Mouse (Mus musculus) midbrain, embryonic 10.5 days (tissue): ENCODE measurements around the gene Thpo. TPM values are rescaled to one million over a fixed set of nuclear protein-coding genes. Genes with fewer than 3 reads are reported as not detected.

Source experiments
- DNase-seq: peaks from one replicate; pipeline ENCODE4 v3.0.0-alpha.2; 2017; ENCODE audit warnings: low spot score
- H3K27ac ChIP-seq: fragments of 300-500 bp; sonication (generic); replicated peaks from 2 replicates; pipeline ENCODE4 v1.5.1; 2016; ENCODE audit warnings: mild to moderate bottlenecking
- H3K27me3 ChIP-seq: fragments of 300-500 bp; sonication (generic); 2 replicates; pipeline ENCODE4 v1.6.1; 2016; ENCODE audit warnings: low read depth, mild to moderate bottlenecking; ENCODE audit not compliant: poor library complexity, severe bottlenecking
- H3K36me3 ChIP-seq: fragments of 300-500 bp; sonication (generic); 2 replicates; pipeline ENCODE4 v1.6.1; 2016; ENCODE audit warnings: mild to moderate bottlenecking, moderate library complexity
- H3K4me1 ChIP-seq: fragments of 300-500 bp; sonication (generic); 2 replicates; pipeline ENCODE4 v1.6.1; 2016
- H3K4me3 ChIP-seq: fragments of 300-500 bp; sonication (generic); 2 replicates; pipeline ENCODE4 v1.5.1; 2016; ENCODE audit warnings: mild to moderate bottlenecking, moderate library complexity
- H3K9me3 ChIP-seq: fragments of 300-500 bp; sonication (generic); replicated peaks from 2 replicates; pipeline ENCODE4 v1.6.1; 2016; ENCODE audit warnings: mild to moderate bottlenecking
- WGBS: fragments of 180-500 bp; shearing (Covaris S2); methylation state at CpG from one replicate; pipeline ENCODE4 v1.1.7; 2016; 5-methylcytosine and 5-hydroxymethylcytosine counted together
- polyA plus RNA-seq: library from polyadenylated mRNA; unstranded; fragments of >200 nt; fragmentation: Nextera tagmentation; extraction: Ambion mirVana; gene quantifications from 2 replicates; pipeline ENCODE4 v1.2.1, GENCODE M21; 2016

Gene Thpo
- polyA plus RNA-seq, 1 experiment from 2014 or later: 0.56 TPM

GRCm38 (mm10) chr16:20695622-20696323 is 38.5 kb downstream of the Thpo start:
- peak; percentile 89 for DNase-seq
- Histone ChIP-seq H3K27ac (peak overlapping the region; percentile 86), H3K4me3 (peak overlapping the region; percentile 58), H3K36me3 (peaks cover 31% of the 10 kb centered on the region), H3K27me3 (peaks cover 23% of the 10 kb centered on the region), H3K9me3 (no peaks in the 10 kb centered on the region), H3K4me1 (peaks cover 55% of the 10 kb centered on the region)
- 2% methylated on average over 46 of the region's 46 CpGs for WGBS

GRCm38 (mm10) chr16:20694781-20695180 is 39.5 kb downstream of the Thpo start:
- peak overlapping the region; percentile 86; the same call in 1 of the 2 replicates for H3K27ac ChIP-seq
- 0 out of 2 replicates have a peak overlapping the region, but pooled peaks have one; percentile 14 for H3K4me3 ChIP-seq
- H3K4me1 ChIP-seq: peaks cover 49% of the 10 kb centered on the region
- DNase-seq: no peak
- 78% methylated on average over 8 of the region's 8 CpGs for WGBS
- H3K27me3 ChIP-seq: peaks cover 23% of the 10 kb centered on the region
- H3K9me3 ChIP-seq: no peaks in the 10 kb centered on the region
- peaks cover 36% of the 10 kb centered on the region for H3K36me3 ChIP-seq

- H3K27me3 ChIP-seq: peaks cover 23% of the 10 kb centered on the region
- 0% methylated on average over 37 of the region's 37 CpGs for WGBS
- peaks cover 48% of the 10 kb centered on the region for H3K4me1 ChIP-seq
- peaks cover 45% of the 10 kb centered on the region for H3K36me3 ChIP-seq
- H3K27ac ChIP-seq: peak within 1 kb of the TSS; percentile 90
- peak within 1 kb of the TSS; percentile 73 for H3K4me3 ChIP-seq
- peak; percentile 96 for DNase-seq
- no peaks in the 10 kb centered on the region for H3K9me3 ChIP-seq
Observed at GRCm38 (mm10) chr16:20693111-20693701, 41.1 kb downstream of the Thpo start, which contains the start of gene Fam131a. TSS of gene Fam131a (plus strand) at chr16:20693241.

- WGBS: 44% methylated on average over 16 of the region's 16 CpGs
- Histone ChIP-seq H3K4me3 (peak overlapping the region; percentile 73), H3K36me3 (peaks cover 53% of the 10 kb centered on the region), H3K27ac (peak overlapping the region; percentile 23; the same call in 1 of the 2 replicates), H3K27me3 (peaks cover 23% of the 10 kb centered on the region), H3K9me3 (no peaks in the 10 kb centered on the region), H3K4me1 (peaks cover 48% of the 10 kb centered on the region)
- peak; percentile 27 for DNase-seq
Observed at GRCm38 (mm10) chr16:20692241-20692965, 41.9 kb downstream of the Thpo start.

- peaks cover 61% of the 10 kb centered on the region for H3K36me3 ChIP-seq
- WGBS: 89% methylated on average over 1 of the region's 1 CpGs
- peaks cover 44% of the 10 kb centered on the region for H3K4me1 ChIP-seq
Observed at GRCm38 (mm10) chr16:20691617-20692016, 42.7 kb downstream of the Thpo start.

GRCm38 (mm10) chr16:20690774-20691173 is 43.5 kb downstream of the Thpo start:
- H3K9me3 ChIP-seq: no peaks in the 10 kb centered on the region
- H3K27ac ChIP-seq: no peak overlapping the region
- DNase-seq: no peak
- 93% methylated on average over 3 of the region's 3 CpGs for WGBS
- no peak overlapping the region for H3K4me3 ChIP-seq
- peaks cover 16% of the 10 kb centered on the region for H3K27me3 ChIP-seq
- peaks cover 69% of the 10 kb centered on the region for H3K36me3 ChIP-seq
- H3K4me1 ChIP-seq: peaks cover 36% of the 10 kb centered on the region

More at GRCm38 (mm10) chr16:20691617-20692016, 42.7 kb downstream of the Thpo start:
- DNase-seq: no peak
- H3K27me3 ChIP-seq: peaks cover 23% of the 10 kb centered on the region
- no peaks in the 10 kb centered on the region for H3K9me3 ChIP-seq
- H3K4me3 ChIP-seq: no peak overlapping the region
- no peak overlapping the region for H3K27ac ChIP-seq

- WGBS: 91% methylated on average over 10 of the region's 10 CpGs
Observed at GRCm38 (mm10) chr16:20677974-20678675, 56.2 kb downstream of the Thpo start.

GRCm38 (mm10) chr16:20677380-20677779 is 56.9 kb downstream of the Thpo start:
- no peak overlapping the region for H3K27ac ChIP-seq
- H3K4me1 ChIP-seq: peaks cover 21% of the 10 kb centered on the region
- 91% methylated on average over 5 of the region's 5 CpGs for WGBS
- H3K36me3 ChIP-seq: peaks cover 86% of the 10 kb centered on the region
- H3K27me3 ChIP-seq: no peaks in the 10 kb centered on the region
- H3K9me3 ChIP-seq: no peaks in the 10 kb centered on the region
- H3K4me3 ChIP-seq: no peak overlapping the region
- no peak for DNase-seq

More at GRCm38 (mm10) chr16:20677974-20678675, 56.2 kb downstream of the Thpo start:
- DNase-seq: no peak
- H3K36me3 ChIP-seq: peaks cover 93% of the 10 kb centered on the region
- H3K27me3 ChIP-seq: no peaks in the 10 kb centered on the region
- H3K4me1 ChIP-seq: peaks cover 21% of the 10 kb centered on the region
- no peaks in the 10 kb centered on the region for H3K9me3 ChIP-seq
- H3K4me3 ChIP-seq: no peak overlapping the region
- H3K27ac ChIP-seq: no peak overlapping the region

- Histone ChIP-seq H3K36me3 (peaks cover 79% of the 10 kb centered on the region), H3K9me3 (no peaks in the 10 kb centered on the region), H3K27me3 (no peaks in the 10 kb centered on the region), H3K4me1 (peaks cover 27% of the 10 kb centered on the region), H3K4me3 (no peak overlapping the region), H3K27ac (no peak overlapping the region)
- DNase-seq: no peak
- WGBS: 93% methylated on average over 4 of the region's 4 CpGs
Observed at GRCm38 (mm10) chr16:20676702-20677101, 57.6 kb downstream of the Thpo start.

GRCm38 (mm10) chr16:20675213-20675612 is 59.1 kb downstream of the Thpo start:
- no peak overlapping the region for H3K27ac ChIP-seq
- H3K4me3 ChIP-seq: peak overlapping the region; percentile 99
- no peak for DNase-seq
- H3K4me1 ChIP-seq: peaks cover 29% of the 10 kb centered on the region
- H3K36me3 ChIP-seq: peaks cover 64% of the 10 kb centered on the region
- WGBS: 93% methylated on average over 6 of the region's 6 CpGs
- no peaks in the 10 kb centered on the region for H3K27me3 ChIP-seq
- H3K9me3 ChIP-seq: no peaks in the 10 kb centered on the region
